Mouse (Mus musculus) mature B cell (primary cell): ENCODE data around the gene Ncbp1.
"Not testable (repeated sequence)": the region's sequence is repeated elsewhere in the genome, so short reads cannot be mapped to it uniquely, and the experiment has no call there.

ENCODE experiments used
- in situ Hi-C: fragments of 300-500 bp; cut with MboI; formaldehyde crosslinking; loops from 2 replicates; pipeline ENCODE4 v1.14.3; 2019

Gene Ncbp1

DNA sequence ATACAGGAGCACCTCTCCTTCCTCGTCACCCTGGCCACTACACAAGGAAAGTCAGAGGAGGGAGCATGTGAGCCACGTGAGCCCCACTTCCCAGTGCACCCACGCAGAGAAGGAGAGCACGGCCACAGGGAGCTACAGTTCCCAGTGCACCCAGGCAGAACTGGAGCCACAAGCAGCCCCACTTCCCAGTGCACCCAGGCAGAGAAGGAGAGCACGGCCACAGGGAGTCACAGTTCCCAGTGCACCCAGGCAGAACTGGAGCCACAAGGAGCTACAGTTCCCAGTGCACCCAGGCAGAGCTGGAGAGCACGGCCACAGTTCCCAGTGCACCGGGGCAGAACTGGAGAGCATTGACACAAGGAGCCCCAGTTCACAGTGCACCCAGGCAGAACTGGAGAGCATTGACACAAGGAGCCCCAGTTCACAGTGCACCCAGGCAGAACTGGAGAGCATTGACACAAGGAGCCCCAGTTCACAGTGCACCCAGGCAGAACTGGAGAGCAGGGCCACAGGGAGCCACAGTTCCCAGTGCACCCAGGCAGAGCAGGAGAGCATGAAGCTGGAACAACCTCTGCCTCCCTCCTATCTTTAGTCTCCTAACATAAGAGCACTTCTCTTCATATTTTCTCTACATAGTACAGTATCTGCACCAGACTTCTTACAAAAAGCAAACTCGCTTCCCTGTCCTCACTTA lies 9.0 kb upstream of the Ncbp1 start:
- in situ Hi-C loops: no loop called here

DNA sequence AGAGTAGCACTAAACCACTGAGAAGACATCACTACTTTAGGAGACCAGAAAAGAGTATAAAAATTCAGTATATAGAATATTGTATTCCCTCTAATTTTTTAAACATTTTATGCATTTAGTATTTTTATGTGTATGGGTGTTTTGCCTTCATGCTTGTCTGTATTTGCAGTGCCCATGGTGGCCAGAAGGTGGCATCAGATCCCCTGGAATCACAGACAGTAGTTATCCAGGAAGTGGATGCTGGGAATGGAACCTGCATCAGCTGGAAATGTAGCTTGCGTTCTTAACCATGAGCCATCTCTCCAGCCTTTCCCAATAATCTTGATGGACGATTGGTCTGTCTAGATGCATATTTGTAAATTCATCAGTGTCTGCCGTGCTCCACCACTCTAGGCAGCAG lies 8.2 kb upstream of the Ncbp1 start:
- in situ Hi-C loops: no loop called here

DNA sequence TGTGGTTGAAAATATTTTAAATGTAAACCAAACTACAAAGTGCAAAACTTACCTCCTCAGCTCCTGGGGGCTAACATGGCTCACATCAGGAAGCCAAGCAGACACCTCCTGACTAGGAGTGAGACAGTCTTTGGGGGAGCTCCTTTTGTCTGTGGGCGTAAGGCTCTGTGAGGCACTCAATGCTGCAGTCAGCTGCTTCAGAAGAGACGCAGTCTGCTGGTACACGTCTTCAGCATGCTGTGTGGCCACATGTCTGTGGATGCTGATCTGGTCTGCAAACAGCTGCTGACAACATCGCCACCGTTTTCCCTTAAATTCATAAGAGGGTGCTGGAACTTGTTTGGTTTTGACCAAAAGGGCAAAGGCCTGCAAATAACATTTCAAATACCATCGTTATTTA lies 6.6 kb upstream of the Ncbp1 start:
- in situ Hi-C loops: no loop called here

DNA sequence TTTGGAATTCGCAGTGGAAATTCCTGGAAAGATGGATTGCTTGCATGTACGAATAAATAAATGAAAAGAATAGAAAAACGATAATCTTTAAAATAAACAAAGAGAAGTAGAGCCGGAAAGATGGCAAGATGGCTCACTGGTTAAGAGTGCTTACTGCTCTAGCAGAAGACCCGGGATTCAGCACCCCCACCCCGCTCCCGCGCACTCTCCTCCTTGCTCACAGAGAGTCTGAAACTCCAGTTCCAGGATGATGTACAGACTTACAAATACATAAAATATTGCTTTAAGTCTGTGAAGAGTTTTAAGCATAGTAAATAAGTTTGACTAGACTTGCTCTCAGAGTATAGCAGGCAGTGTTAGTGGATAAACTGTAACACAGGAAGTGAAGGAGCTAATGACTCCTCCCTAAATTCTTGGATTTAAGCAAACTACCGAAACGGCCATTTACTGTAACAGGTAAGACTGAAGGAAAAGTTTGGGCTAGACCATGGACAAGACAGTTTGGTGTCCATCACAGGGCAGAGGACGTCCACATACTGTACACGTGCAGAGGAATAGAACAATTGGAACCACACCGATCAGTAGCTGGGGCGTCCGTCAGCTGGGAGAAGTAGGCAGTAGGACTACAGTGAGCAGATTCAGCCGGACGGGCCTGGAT lies 655 bp upstream of the Ncbp1 start:
- in situ Hi-C loops: no loop called here

DNA sequence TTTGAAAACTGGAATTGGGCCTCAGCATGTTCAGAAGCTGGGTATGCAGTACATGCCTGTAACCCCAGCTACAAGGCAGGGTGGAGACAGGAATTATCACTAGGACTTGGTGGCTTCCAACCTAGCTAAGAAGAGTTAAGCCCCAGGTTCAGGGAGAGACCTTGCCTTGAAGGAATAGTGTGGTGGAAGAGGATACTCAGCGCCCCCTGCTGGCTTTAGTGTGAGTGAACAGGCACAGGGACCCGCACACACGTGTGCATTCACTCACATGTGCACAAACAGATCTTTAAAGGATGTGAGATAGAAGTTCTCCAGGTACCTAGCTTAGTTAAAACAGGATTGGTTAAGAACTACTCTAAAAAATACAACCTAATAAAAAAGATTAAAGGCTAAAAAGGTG lies 5.9 kb downstream of the Ncbp1 start:
- in situ Hi-C loops: no loop called here

DNA sequence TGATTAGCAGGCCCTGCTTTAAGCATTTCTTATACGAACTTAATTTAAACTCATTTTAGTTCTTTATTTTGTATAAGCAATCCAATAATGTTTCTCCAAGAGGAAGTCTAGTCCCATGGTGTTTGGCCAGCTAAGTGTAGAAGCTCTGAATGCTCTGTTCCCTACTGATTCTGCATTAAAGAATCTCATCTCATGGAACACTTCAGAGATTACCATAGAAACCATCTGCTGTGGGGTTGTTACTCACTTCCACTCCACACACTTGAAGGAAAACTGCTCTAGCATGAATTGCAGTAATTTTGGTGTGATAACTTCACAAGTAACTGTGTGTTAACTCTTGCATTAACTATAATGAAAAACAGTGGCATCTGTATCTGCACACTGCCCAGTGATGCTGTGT lies 8.5 kb downstream of the Ncbp1 start:
- in situ Hi-C loops: no loop called here

DNA sequence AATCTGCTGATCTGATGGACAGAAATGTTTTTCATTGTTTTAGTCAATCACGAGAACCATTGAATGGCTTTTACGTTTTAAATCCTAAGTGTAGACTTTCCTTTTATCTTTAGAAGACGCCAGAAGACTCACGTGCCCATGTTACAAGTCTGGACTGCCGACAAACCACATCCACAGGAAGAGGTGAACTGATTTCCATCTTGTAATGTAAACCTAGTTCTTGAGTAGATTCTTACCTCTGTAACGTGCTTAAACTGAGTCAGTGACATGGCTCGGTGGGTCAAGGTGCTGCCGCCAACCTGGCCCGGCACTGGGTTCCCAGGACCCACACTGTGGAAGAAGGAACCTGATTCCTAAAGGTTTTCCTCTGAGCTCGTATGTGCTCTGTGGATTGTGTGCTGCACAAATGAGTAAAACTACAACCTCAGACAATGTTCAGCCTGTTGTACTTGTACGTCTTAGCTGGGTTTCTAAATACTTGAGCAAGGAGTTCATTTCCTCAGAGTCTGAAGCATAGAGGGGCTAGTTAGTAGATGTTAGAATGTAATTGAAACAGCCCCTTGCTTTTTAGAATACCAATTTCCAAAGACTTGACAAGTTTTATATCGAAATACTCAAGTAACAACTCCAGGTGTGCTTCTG lies 13.6 kb downstream of the Ncbp1 start:
- in situ Hi-C loops: no loop called here

DNA sequence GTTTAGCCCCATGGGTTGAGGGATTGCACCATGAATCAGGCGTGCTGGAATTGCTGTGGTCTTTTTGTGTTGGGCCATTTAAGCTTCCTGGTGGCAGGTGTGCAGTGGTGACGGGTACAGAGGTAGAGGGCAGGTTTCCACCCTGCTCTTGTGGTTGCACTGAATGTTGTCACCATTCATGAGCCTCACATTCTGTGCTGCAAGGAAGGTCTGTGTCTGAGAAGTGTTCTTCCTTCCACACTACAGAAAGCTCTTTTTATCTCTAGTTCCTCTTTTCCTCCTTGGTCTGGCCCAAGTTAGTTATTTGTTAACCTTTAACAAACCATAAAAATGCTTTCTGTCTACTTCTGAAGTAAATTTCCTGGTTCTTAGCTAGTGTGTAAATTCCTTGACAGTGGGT lies 25.6 kb downstream of the Ncbp1 start:
- in situ Hi-C loops: no loop called here

DNA sequence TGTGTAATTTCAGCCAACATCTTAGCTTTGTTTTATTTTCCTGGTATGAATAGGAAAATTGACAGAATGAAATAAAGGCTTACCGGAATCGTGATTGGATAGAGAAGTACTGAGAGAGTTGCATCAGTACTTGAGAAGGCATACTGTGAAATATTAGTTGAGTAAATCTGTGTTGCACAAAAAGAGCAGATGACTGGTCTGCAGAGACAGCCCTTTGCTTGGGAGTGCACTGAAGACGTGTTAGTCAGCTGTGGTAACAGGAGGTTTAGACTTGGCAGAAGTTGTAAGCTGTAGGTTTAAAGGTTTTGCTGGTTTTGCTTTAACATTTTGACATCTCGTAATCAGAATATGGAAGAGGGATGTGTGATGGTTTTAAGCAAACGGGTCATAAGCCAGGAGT lies 27.4 kb downstream of the Ncbp1 start:
- in situ Hi-C loops: no loop called here

DNA sequence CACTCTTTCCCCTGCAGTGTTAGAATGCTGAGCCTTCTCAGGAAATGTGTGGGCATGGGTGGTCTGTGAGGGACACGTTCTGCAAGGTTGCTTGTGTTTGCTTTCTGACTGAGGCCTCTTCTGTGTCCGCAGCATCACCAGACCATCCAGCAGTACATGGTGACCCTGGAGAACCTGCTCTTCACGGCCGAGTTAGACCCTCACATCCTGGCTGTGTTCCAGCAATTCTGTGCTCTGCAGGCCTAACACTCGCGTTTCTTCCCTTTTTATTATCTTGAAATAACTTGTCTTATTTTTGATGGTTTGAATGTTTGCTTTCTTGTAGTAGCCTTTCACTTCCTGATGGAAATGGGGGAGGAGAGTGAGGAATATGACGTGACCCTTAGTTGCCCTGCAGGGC lies 33.3 kb downstream of the Ncbp1 start:
- in situ Hi-C loops: no loop called here

DNA sequence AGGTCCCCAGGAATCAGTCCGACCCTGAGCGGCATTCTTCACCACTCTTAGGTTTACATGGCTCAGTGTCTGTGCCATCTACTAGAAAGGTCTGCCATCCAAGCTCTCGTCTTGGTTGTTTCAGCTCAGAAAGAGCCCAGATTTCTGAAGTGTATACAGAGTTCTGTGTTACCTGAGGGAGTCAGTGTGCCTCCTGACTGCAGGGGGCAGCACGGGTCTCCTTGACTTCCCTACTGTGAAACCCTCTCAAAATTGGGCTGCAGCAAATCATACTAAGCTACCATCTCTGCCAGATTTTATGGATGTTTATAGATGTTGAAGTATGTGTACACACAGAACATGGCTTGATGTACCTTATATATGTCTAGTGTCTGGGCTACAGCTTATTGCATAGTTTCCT lies 37.9 kb downstream of the Ncbp1 start:
- in situ Hi-C loops: no loop called here

DNA sequence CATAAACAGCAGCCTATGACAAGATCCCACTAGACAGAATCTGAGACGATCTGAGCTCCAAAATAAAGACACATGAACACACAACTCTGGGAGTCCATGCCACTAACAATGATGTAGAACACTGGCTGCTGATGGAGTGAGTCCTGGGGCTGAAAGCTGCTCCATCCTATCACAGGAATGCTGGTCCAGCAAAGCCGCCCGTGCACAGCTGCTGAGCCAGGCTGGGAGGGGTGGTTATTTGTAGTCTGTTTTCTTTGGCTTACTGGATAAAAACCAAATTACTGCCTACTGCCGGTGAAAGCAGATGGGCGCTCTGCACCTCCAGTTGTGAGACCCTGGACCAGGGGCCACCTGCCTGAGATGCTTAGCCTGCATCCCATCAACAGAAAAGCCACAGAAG lies 38.6 kb downstream of the Ncbp1 start:
- in situ Hi-C loops: no loop called here

DNA sequence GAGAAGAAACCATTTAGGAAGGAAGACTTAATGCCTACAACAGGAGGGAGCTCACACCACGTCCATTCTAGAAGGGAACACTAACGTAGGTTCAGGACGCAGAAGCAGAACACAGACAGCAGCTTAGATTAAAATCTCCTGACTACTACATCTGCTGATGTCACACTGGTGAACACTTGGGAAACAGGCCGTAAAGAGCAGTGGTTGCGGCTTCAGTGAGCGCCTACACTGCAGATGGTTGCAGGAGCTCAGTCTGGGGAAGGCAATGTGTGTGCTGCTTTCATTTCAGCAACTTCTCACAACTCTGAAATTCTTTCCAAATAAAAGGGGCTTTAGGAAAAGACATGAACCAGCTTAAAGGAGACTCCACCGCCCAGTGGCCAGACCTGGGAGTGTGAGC lies 39.1 kb downstream of the Ncbp1 start:
- in situ Hi-C loops: no loop called here

DNA sequence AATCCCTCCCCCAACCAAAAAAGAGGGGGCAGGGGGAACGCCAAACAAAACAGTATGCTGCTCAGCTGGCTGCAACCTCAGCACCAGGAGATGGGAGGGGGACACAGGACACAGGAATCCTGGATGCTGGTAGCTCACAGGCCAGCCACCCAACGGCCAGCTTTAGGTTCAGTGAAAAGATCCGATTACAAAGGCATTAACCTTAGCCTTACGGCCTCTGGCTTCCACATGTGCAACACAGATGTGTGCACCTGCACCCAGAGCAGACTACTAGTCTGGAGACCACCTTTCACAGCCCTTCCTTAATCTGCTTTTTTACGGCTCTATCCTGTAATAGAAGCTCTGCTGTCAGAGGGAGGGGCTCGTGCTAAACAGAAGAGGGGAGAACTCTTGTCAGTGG lies 42.8 kb downstream of the Ncbp1 start:
- in situ Hi-C loops: no loop called here

DNA sequence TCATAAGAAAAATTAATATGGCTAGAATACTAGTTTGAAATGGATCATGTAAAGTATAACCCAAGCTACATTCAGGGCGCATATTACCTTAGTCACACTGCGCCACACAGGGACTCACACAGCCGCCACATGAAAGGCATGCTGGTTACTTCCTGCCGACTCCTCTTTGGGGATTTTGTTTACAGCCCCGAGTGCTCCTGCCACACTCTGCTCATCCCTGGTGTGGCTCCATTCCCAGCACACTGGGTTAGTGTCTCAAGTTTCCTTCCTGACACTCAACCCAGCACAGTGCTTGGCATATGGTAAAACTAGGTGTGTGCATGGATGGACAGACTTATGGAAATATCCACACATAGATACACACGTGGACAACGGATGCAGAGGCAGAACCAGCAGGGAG lies 43.8 kb downstream of the Ncbp1 start:
- in situ Hi-C loops: no loop called here

DNA sequence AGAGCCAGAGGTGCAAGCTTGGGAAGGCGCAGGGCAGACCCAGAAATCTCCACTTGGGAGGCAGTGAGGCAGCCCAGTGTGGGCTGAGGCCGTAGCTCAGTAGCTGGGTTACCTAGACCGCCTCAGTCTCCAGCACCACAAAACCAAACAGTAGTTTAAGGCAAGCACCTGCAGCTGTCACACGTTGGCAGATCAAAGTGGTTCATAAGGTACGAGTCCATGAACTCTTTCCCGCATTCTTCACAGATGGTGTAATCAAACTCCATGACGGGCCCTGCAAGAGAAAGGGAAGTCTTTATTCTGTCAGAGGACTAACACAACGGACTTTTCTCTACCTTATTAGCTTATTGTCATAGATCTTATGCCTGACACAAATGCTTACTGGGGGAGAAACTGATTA lies 47.0 kb downstream of the Ncbp1 start:
- in situ Hi-C loops: no loop called here

DNA sequence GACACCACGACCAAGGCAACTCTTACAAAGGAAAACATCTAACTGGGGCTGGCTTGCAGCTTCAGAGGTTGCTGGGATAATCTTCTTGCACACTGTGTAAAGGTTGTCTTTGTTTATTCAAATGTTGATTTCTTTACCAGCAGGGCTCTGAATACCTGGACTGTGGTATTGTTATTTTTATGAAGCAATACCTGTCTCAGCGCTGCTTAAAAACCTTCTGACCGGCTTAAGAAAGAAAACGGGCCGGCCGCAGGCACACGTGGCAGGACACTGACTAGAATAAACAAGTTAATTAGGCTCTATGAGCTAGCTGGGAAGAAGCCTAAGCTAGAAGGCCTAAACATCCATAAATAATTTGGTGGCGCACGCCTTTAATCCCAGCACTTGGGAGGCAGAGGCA lies 47.5 kb downstream of the Ncbp1 start:
- in situ Hi-C loops: no loop called here

DNA sequence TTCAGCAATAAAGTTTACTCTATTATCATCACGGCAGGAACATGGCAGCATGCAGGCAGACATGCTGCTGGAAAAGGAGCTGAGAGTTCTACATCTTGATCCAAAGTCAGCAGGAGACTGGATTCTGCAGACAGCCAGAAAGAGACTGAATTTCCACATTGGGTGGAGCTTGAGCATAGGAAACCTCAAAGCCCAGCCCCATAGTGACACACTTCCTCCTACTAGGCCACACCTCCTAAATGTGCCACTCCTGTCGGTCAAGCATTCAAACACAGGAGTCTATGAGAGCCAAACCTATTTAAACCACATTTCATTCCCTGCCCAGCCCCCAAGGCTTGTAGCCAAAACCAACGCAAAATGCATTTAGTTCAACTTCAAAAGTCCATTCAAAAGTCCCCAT lies 48.1 kb downstream of the Ncbp1 start:
- in situ Hi-C loops: no loop called here

DNA sequence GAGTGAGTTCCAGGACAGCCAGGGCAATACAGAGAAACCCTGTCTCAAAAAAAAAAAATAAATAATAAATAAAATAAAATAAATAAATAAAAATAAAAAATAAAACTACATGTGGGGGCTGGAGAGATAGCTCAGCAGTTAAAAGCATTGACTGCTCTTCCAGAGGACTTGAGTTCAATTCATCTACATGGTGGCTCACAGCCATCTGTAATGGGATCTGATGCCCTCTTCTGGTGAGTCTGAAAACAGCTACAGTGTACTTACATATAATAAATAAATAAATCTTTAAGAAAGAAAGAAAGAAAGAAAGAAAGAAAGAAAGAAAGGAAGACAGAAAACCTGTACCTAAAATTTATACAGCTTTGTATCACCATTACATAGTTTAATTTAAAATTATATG lies 53.6 kb downstream of the Ncbp1 start:
- in situ Hi-C loops: not testable (repeated sequence)

DNA sequence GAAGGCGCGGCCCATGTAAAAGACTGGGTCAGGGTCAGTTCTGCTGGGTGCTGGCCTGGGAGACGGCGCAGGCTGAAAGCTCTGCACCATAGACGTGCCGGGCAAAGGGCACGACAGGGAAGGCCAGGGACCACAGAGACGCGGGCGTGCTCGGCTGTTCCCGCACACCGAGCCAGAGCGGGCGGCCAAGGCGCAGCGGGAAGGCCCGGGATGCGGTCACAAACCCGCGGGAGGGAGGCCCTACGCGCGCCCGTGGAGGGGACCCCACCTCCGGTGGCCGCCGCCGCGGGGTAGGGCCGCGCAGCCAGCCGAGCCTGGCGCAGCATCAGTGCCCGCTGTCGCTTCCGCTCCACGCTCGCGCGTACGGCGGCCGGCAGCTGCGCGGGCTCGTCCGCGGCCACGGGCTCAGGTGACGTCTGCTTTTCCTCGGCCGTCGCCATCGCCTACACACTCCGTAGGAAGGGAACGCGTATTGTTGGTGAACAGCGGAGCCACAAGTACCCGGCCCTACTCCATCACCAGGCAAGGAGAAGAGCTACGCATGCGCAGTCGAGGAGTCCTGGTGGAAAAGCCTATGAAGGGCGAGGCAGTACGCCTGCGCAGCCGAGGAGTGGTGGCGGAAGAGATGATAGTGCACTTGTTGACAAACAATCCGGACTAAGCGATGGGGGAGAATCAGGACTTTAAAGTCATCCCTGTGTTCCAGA lies 57.5 kb downstream of the Ncbp1 start, which contains the start of gene Xpa:
TSS of gene Xpa (minus strand) at position 531 of the 707 bp plus-strand sequence.
- in situ Hi-C loops: no loop called here

DNA sequence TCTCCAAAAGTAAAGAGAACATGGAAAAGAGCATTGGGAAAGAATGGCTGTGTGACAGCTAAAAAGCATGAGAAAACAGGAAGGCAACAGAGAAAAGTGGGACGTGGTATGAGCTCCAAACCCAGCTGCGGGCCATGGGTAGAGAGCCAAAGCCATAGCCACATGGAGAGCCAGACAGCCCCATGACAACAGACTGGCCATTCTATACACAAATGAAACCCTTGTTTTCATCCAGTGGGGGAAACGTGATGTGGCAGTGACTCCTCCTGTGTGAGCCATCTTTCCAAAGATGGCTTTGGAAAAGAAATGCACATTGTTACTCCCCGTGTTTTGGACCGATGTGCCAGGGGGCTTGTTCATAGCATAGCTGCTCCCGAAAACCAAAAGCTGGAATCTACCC lies 58.1 kb downstream of the Ncbp1 start:
- in situ Hi-C loops: no loop called here

DNA sequence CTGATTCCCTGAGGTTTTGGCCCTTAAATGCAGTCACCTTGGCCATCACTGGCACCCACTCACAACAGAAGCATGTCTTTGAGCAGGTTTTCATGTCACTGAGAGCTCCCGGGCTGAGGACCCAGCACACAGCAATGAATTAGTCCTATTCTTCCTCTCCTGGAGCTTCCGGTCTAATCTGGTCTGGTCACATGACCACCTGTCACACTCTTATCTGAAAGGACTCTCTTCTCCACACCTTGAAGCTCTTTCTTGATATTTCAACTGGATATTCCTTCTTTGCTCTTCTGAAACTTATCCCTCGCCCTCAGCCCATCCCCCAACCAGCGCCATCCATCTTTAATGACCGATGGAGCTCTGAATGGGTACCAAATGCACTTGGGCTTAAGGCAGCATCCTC lies 59.7 kb downstream of the Ncbp1 start:
- in situ Hi-C loops: no loop called here
